Mouse (Mus musculus): Measurements from ENCODE around the gene Med27.

GRCm38 (mm10) chr2:29453376-29453775 is 106.8 kb downstream of the Med27 start:
- TF ChIP-seq CTCF (IDR thresholded peaks at IDR 0.05; ENCODE audit: borderline replicate concordance, control insufficient read depth, extremely low read depth, insufficient read depth, low read length, poor library complexity) (no peak), POLR2A (IDR thresholded peaks at IDR 0.05; ENCODE audit: control insufficient read depth, extremely low read depth, insufficient read depth, low read length, poor library complexity) (no peak)
